Mouse (Mus musculus) liver, embryonic 14.5 days (tissue): ENCODE measurements around the gene Inpp5b. TPM values are rescaled to one million over a fixed set of nuclear protein-coding genes. Genes with fewer than 3 reads are reported as not detected.

Experiments used
- ATAC-seq: fragments of 200-750 bp; cut with Nextera tagmentation; 2 replicates; pipeline ENCODE4 v1.8.0; 2017; ENCODE audit warnings: moderate number of reproducible peaks, mild to moderate bottlenecking, moderate library complexity; ENCODE audit not compliant: insufficient read depth
- DNase-seq, 3 experiments: peaks; one replicate each; pipeline ENCODE4 v3.0.0-alpha.2; 2012 to 2013; ENCODE audit warnings: low read depth in 3 of 3, low spot score in 3 of 3
- H3K27ac ChIP-seq: fragments of 300-500 bp; sonication (generic); 2 replicates; pipeline ENCODE4 v1.5.1; 2014; ENCODE audit warnings: moderate library complexity, mild to moderate bottlenecking, control low read depth, inconsistent platforms
- H3K27me3 ChIP-seq: fragments of 300-500 bp; sonication (generic); 2 replicates; pipeline ENCODE4 v1.6.1; 2014; ENCODE audit warnings: mild to moderate bottlenecking, low read length, moderate library complexity; ENCODE audit not compliant: control insufficient read depth, insufficient read depth
- H3K36me3 ChIP-seq: fragments of 300-500 bp; sonication (generic); replicated peaks from 2 replicates; pipeline ENCODE4 v1.6.1; 2014; ENCODE audit warnings: low read depth; ENCODE audit not compliant: control insufficient read depth, insufficient read depth
- H3K4me1 ChIP-seq, 2 experiments: fragments of 200-500 bp in 1 of 2; fragments of 300-500 bp in 1 of 2; sonication (generic) in 1 of 2; replicated peaks; 2 replicates each; pipeline ENCODE4 v1.6.1; 2012 to 2014; ENCODE audit warnings: antibody characterized with exemption in 1 of 2, inconsistent platforms in 1 of 2, low read length in 1 of 2; ENCODE audit not compliant: control insufficient read depth in 2 of 2, insufficient read depth in 2 of 2
- H3K4me2 ChIP-seq: fragments of 300-500 bp; sonication (generic); 2 replicates; pipeline ENCODE4 v1.6.1; 2014; ENCODE audit warnings: low read depth, mild to moderate bottlenecking, control low read depth, moderate library complexity
- H3K4me3 ChIP-seq, 2 experiments: fragments of 200-500 bp in 1 of 2; fragments of 300-500 bp in 1 of 2; sonication (generic) in 1 of 2; 2 replicates each; pipeline ENCODE4 v1.5.1; 2012 to 2014; ENCODE audit warnings: low read depth in 2 of 2, low read length in 2 of 2, mild to moderate bottlenecking in 2 of 2, control low read depth in 1 of 2, inconsistent platforms in 1 of 2, moderate library complexity in 1 of 2; ENCODE audit not compliant: insufficient read depth in 1 of 2
- H3K9ac ChIP-seq: fragments of 300-500 bp; sonication (generic); replicated peaks from 2 replicates; pipeline ENCODE4 v1.6.1; 2014; ENCODE audit warnings: mild to moderate bottlenecking, control low read depth, moderate library complexity
- H3K9me3 ChIP-seq: fragments of 300-500 bp; sonication (generic); 2 replicates; pipeline ENCODE4 v1.6.1; 2016; ENCODE audit warnings: low read length, mixed read lengths; ENCODE audit not compliant: control insufficient read depth
- CTCF ChIP-seq: IDR thresholded peaks from 2 replicates; pipeline ENCODE4 v1.5.1; 2016; ENCODE audit warnings: antibody characterized with exemption, low read depth, control low read depth
- EP300 ChIP-seq: IDR thresholded peaks from 2 replicates; pipeline ENCODE4 v1.6.1; 2016; ENCODE audit warnings: antibody characterized with exemption, low read depth
- WGBS: fragments of 180-500 bp; shearing (Covaris S2); extraction: QIAGEN DNeasy Blood & Tissue Kit; methylation state at CpG from one replicate; pipeline ENCODE4 v1.1.7; 2014; ENCODE audit not compliant: insufficient replicate concordance; 5-methylcytosine and 5-hydroxymethylcytosine counted together
- polyA plus RNA-seq, 2 experiments: library from polyadenylated mRNA; depleted of rRNA in 1 of 2; stranded (reverse) in 1 of 2; unstranded in 1 of 2; fragments of >200 nt; fragmentation: Nextera tagmentation in 1 of 2; extraction: Ambion mirVana in 1 of 2; gene quantifications; 2 replicates each; pipeline versions ENCODE4 v1.2.1 to v1.2.3; 2012 to 2014

The Inpp5b gene
- polyA plus RNA-seq, 2 experiments: 36.6 to 36.7 TPM

DNA sequence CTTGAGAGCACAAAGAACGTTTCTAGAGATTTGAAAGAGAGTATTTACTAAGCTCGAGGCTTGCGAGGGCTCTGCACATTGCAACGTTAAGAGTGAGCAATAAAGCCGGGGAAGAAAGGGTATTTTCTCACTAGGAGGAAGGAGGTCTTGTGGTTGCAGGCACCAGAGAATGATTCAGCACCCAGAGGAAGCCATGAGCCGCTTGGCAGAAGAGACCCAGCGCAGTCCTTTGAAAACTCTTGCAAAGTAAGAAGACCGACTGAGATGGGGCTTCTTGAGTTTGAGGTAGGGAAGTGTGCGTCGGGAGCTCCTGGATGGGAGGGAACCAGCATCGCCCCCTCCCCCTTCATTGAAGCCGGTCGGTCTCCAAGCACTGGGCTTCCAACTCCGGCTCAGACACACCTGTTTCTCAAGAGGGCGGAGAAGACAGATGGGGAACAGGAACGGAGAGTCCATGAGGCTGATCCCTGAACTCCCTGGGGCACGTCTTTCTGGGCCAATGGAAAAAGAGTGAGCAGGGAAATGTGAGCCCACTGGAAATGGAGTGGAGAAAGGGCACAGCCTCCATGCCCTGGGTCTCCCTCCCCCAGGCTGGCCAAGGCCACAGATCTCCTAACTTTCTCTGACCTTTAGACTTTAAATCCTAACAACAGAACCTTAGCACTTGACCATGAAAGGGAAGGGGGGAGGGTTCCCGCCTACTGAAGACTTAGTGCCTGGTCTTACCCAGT, 45.7 kb upstream of the Inpp5b start:
- H3K9me3 ChIP-seq: no peaks in the 10 kb centered on the region
- ATAC-seq (no peak), DNase-seq (no peak)
- WGBS: 4% methylated on average over 18 of the region's 18 CpGs
- TF ChIP-seq EP300: no peak
- TF ChIP-seq CTCF: no peak
- H3K4me2 ChIP-seq: peak overlapping the region; percentile 48
- H3K36me3 ChIP-seq: no peaks in the 10 kb centered on the region
- H3K9ac ChIP-seq: 0 out of 2 replicates have a peak overlapping the region, but pooled peaks have one; percentile 20
- H3K27ac ChIP-seq: no peak overlapping the region
- peak overlapping the region; percentile 12 to 35; a peak in 2 of 4 replicates for H3K4me3 ChIP-seq
- H3K4me1 ChIP-seq: peaks cover 12 to 23% of the 10 kb centered on the region in 2 experiments
- no peaks in the 10 kb centered on the region; the same call in 1 of the 2 replicates for H3K27me3 ChIP-seq

DNA sequence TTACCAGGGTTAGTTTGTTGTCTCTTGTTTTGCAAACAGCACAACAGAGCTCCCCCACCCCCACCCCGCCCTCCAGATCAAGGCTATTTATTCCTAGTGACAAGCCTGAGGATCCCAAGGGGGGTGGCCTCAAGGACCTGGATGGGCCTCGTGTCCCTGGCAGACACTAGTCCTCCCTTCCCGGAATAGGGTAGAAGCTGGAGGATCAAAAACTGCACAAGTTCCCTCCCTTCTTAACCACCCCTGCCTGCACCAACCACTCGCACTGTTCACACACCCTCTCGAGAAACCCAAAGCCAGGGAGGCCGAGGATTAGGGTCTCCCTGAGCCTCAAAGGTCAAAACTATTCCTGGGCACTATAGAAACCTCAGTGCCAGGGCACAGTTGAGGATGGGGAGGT, 41.9 kb upstream of the Inpp5b start:
- H3K9me3 ChIP-seq: no peaks in the 10 kb centered on the region
- no peaks in the 10 kb centered on the region for H3K36me3 ChIP-seq
- ATAC-seq: no peak
- DNase-seq: no peak
- H3K27ac ChIP-seq: no peak overlapping the region
- TF ChIP-seq CTCF (no peak), EP300 (no peak)
- H3K27me3 ChIP-seq: no peaks in the 10 kb centered on the region; the same call in 1 of the 2 replicates
- H3K9ac ChIP-seq: no peak overlapping the region
- WGBS: 36% methylated on average over 6 of the region's 6 CpGs
- H3K4me1 ChIP-seq: peaks cover 13 to 32% of the 10 kb centered on the region in 2 experiments
- H3K4me2 ChIP-seq: peak overlapping the region; percentile 98
- H3K4me3 ChIP-seq: peak overlapping the region in 1 of 2 experiments; percentile 77; a peak in 2 of 4 replicates

DNA sequence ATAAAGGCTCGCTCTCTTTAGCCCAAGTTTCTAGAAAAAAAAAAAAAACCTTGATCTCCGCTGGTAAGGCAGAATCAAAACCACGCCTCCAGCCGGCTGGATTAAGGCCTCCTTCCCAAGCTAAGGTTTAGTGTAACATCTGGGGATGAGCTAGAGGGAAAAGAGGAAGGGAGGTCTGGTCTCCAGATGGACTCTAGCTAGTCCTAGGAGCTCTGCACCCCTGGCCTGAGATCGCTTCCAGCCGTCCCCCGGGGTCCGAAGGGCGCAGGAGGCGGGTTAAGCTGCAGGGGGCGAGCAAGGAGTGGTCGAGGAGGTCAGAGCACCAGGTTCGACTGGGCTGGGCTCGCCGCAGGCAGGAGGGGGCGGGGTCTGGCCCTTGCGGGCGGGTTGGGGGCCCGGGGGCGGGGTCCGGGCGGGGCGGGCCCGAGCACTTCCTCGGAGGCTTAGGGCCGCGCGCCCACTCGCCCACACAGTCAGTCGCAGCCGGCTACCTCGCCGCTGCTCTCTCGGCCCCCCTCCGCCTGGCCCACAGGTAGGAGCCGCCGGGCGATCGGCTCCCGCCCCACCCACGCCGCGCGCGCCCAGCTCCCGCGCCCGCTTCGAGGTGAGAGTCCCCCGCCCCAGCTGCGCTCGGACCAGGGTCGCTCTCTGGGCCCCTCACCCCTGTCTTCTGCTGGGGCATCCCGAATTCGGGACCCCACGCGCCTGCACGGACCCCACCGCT, 41.2 kb upstream of the Inpp5b start, which contains the start of gene Fhl3:
Fhl3 (plus strand) TSS at position 454 of the 724 bp plus-strand sequence.
- peak; percentile 73 for ATAC-seq
- Histone ChIP-seq H3K4me2 (peak within 1 kb of the TSS; percentile 98), H3K36me3 (no peaks in the 10 kb centered on the region), H3K27ac (no peak within 1 kb of the TSS), H3K9me3 (no peaks in the 10 kb centered on the region), H3K9ac (peak within 1 kb of the TSS; percentile 66), H3K4me1 (peaks cover 13 to 37% of the 10 kb centered on the region in 2 experiments), H3K4me3 (peak within 1 kb of the TSS; percentile 66 to 77), H3K27me3 (no peaks in the 10 kb centered on the region; the same call in 1 of the 2 replicates)
- under 1% methylated on average over 47 of the region's 59 CpGs for WGBS
- TF ChIP-seq EP300 (no peak), CTCF (no peak)
- no peak for DNase-seq

DNA sequence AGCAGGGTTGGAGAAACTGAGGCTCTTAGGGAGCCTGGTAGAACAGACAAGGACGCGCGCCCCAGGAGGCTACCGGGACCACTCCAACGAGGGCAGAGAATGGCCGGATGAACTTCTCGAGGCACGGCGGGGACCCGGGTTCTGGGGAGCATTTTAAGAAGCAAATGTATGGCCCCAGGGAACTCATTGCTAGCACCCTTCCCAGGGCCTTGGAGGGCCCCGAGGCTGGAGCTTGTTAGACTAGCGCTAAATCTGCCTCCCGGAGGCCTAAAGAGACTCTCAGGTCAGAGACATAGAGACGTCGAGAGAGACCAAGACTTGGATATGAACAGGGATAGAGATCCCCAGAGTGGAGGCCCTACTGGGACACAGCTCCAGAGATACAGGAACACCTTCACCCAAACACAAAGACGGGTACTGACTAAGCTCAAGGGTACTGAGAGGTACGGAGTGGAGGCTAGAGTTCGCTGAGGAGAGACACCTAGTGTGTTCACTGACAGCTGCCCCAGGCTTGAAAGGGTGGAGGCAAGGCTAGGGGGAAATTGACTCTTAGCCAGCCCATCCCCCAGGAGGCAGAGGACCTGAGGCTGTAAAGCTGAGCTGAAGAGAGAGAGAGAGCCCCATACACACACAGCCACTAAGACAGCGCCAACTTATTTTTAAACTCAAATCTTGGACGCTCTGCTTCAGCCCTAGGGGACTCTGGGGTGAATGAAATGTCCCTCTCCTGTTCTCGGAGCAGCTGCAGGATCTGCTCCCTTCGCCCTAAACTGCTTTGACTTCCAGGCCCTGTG, 40.4 kb upstream of the Inpp5b start:
- no peak for TF ChIP-seq CTCF
- TF ChIP-seq EP300: no peak
- WGBS: 8% methylated on average over 22 of the region's 22 CpGs
- no peaks in the 10 kb centered on the region for H3K36me3 ChIP-seq
- H3K4me3 ChIP-seq: peak overlapping the region; percentile 66 to 77
- H3K27ac ChIP-seq: no peak overlapping the region
- no peaks in the 10 kb centered on the region; the same call in 1 of the 2 replicates for H3K27me3 ChIP-seq
- ATAC-seq: no peak; the same call in 1 of the 2 replicates
- H3K9ac ChIP-seq: peak overlapping the region; percentile 66
- peak overlapping the region; percentile 98 for H3K4me2 ChIP-seq
- no peaks in the 10 kb centered on the region for H3K9me3 ChIP-seq
- peaks cover 10 to 31% of the 10 kb centered on the region in 2 experiments for H3K4me1 ChIP-seq
- no peak for DNase-seq
